ENCODE assay signal across 21 mouse cellular contexts in genomic region chr15:75215778-75216691, GRCm38 (mm10). TPM values are rescaled to one million over a fixed set of nuclear protein-coding genes. Genes with fewer than 3 reads are reported as not detected.
DNase-seq lines count a peak whose midpoint lies in the region; TF ChIP-seq lines count a peak whose summit lies in the region.
"Had no signal": no experiment of that assay in that cellular context is flagged by ENCODE, and none has a peak within 500 bp of the region (broad histone marks: within the 10 kb centered on the region; RNA-seq: fewer than 3 reads in every experiment).

BC025446 (plus strand) TSS chr15:75216376.

- TF ChIP-seq CTCF in layer of hippocampus, adult 2 months (conservative IDR thresholded peaks at IDR 0.05) = no peak

- H3K4me3 ChIP-seq in layer of hippocampus, adult 2 months = no peak within 1 kb of the TSS
- H3K4me3 ChIP-seq: hindbrain, embryonic 15.5 days; limb, embryonic 15.5 days; myocyte had no signal

- H3K27ac ChIP-seq in layer of hippocampus, adult 2 months = no peak within 1 kb of the TSS
- H3K27ac ChIP-seq: hindbrain, embryonic 15.5 days; limb, embryonic 15.5 days had no signal

- DNase-seq in adrenal gland, postnatal 10 days = peak; percentile 2
- DNase-seq in adrenal gland, adult 8-10 months = no peak
- DNase-seq in ZHBTc4 (ENCODE audit: low read depth, low spot score) = peak; percentile 17
- peak; percentile 85 for DNase-seq in kidney, adult 9 months
- DNase-seq in kidney, postnatal 4 days = peak; percentile 14 to 30
- DNase-seq in layer of hippocampus, adult 2 months (ENCODE audit: low spot score in 2 of 2) = no peak
- no peak for DNase-seq in ovary, postnatal 36 days (ENCODE audit: low spot score)
- DNase-seq in embryo, embryonic 11 days = no peak
- DNase-seq: forebrain, postnatal 0 days; heart, postnatal 10 days; layer of hippocampus, adult 9-11 months; lung, postnatal 36 days; right cerebral cortex, postnatal 14 days; thymus, adult 2 months had no signal

RNA-seq across cellular contexts. Expression of gene BC025446, which starts in this region (rescaled TPM):
- total RNA-seq in adrenal gland, postnatal 10 days (2021) = 10 to 100 TPM in 1 of 2 experiments, 1 to 10 TPM in 1; 9.3 to 23.8 TPM
- total RNA-seq in adrenal gland, adult 8-10 months (2022) = under 1 TPM in 1 of 4 experiments, not detected in 3; 0.22 TPM
- not detected for total RNA-seq in layer of hippocampus, adult 2 months (2021)
- total RNA-seq: adrenal gland, postnatal 36 days; forebrain, postnatal 0 days; heart, adult 8-10 months; heart, postnatal 10 days; left cerebral cortex, postnatal 10 days; neutrophil, adult 5-6 weeks had no signal

Comparison
In these comparisons a context has a peak if more than half of its experiments do, and no peak if none do; other contexts are left out.
1. RNA of gene BC025446 (total RNA-seq): 9.3 to 23.8 TPM in adrenal gland, postnatal 10 days; 0.22 TPM in adrenal gland, adult 8-10 months and not detected in layer of hippocampus, adult 2 months; every median in the first group is over 4 times any median in the second.
2. DNase-seq: peak in adrenal gland, postnatal 10 days (single experiment), ZHBTc4 (single experiment), kidney, adult 9 months (single experiment) and kidney, postnatal 4 days (2 of 2); none in adrenal gland, adult 8-10 months (single experiment), layer of hippocampus, adult 2 months (0 of 2), ovary, postnatal 36 days (single experiment) and embryo, embryonic 11 days (single experiment).